Mouse (Mus musculus) heart, embryonic 12.5 days (tissue): ENCODE measurements around the gene Hibch. TPM values are rescaled to one million over a fixed set of nuclear protein-coding genes. Genes with fewer than 3 reads are reported as not detected.
"Not testable (repeated sequence)": the region's sequence is repeated elsewhere in the genome, so short reads cannot be mapped to it uniquely, and the experiment has no call there.

Experiments
- ATAC-seq: fragments of 200-750 bp; cut with Nextera tagmentation; 2 replicates; pipeline ENCODE4 v1.8.0; 2017; ENCODE audit warnings: moderate TSS enrichment, moderate library complexity; ENCODE audit not compliant: insufficient number of reproducible peaks, low FRiP score
- H3K27ac ChIP-seq: fragments of 300-500 bp; sonication (generic); 2 replicates; pipeline ENCODE4 v1.5.1; 2016; ENCODE audit warnings: mild to moderate bottlenecking, moderate library complexity; ENCODE audit not compliant: poor library complexity, severe bottlenecking
- H3K27me3 ChIP-seq: fragments of 300-500 bp; sonication (generic); replicated peaks from 2 replicates; pipeline ENCODE4 v1.6.1; 2016; ENCODE audit warnings: mild to moderate bottlenecking, moderate library complexity
- H3K36me3 ChIP-seq: fragments of 300-500 bp; sonication (generic); 2 replicates; pipeline ENCODE4 v1.6.1; 2016; ENCODE audit warnings: mild to moderate bottlenecking, moderate library complexity
- H3K4me1 ChIP-seq: fragments of 300-500 bp; sonication (generic); replicated peaks from 2 replicates; pipeline ENCODE4 v1.6.1; 2016; ENCODE audit warnings: mild to moderate bottlenecking
- H3K4me2 ChIP-seq: fragments of 300-500 bp; sonication (generic); 2 replicates; pipeline ENCODE4 v1.6.1; 2016; ENCODE audit warnings: mild to moderate bottlenecking, moderate library complexity
- H3K4me3 ChIP-seq: fragments of 300-500 bp; sonication (generic); 2 replicates; pipeline ENCODE4 v1.5.1; 2016; ENCODE audit warnings: mild to moderate bottlenecking
- H3K9ac ChIP-seq: fragments of 300-500 bp; sonication (generic); 2 replicates; pipeline ENCODE4 v1.6.1; 2016; ENCODE audit warnings: mild to moderate bottlenecking, moderate library complexity
- H3K9me3 ChIP-seq: fragments of 300-500 bp; sonication (generic); replicated peaks from 2 replicates; pipeline ENCODE4 v1.6.1; 2016; ENCODE audit warnings: mild to moderate bottlenecking, moderate library complexity
- WGBS: fragments of 180-500 bp; shearing (Covaris S2); methylation state at CpG from one replicate; pipeline ENCODE4 v1.1.7; 2016; 5-methylcytosine and 5-hydroxymethylcytosine counted together
- polyA plus RNA-seq: library from polyadenylated mRNA; unstranded; fragments of >200 nt; fragmentation: Nextera tagmentation; extraction: Ambion mirVana; gene quantifications from 2 replicates; pipeline ENCODE4 v1.2.1, GENCODE M21; 2016

The Hibch gene
- polyA plus RNA-seq, 1 experiment from 2014 or later = 28.2 TPM

- peak within 1 kb of the TSS; percentile 65 for H3K27ac ChIP-seq
- no peaks in the 10 kb centered on the region for H3K27me3 ChIP-seq
- under 1% methylated on average over 59 of the region's 59 CpGs for WGBS
- H3K36me3 ChIP-seq = no peaks in the 10 kb centered on the region
- peak within 1 kb of the TSS; percentile 76 for H3K4me2 ChIP-seq
- no peaks in the 10 kb centered on the region for H3K9me3 ChIP-seq
- H3K4me1 ChIP-seq = peaks cover 7% of the 10 kb centered on the region; the same call in 1 of the 2 replicates
- peak within 1 kb of the TSS; percentile 83 for H3K9ac ChIP-seq
- ATAC-seq = peak; percentile 84
- peak within 1 kb of the TSS; percentile 68 for H3K4me3 ChIP-seq
These were observed 27.6 kb upstream of the Hibch start, which contains the start of gene Inpp1 for GRCm38 (mm10) chr1:52816910-52817812. Gene Inpp1 (minus strand): TSS chr1:52817688.

- peak overlapping the region; percentile 68 for H3K4me3 ChIP-seq
- peak overlapping the region; percentile 76 for H3K4me2 ChIP-seq
- H3K36me3 ChIP-seq = no peaks in the 10 kb centered on the region
- WGBS = 6% methylated on average over 7 of the region's 7 CpGs
- no peaks in the 10 kb centered on the region for H3K9me3 ChIP-seq
- H3K27ac ChIP-seq = no peak overlapping the region
- H3K4me1 ChIP-seq = peaks cover 7% of the 10 kb centered on the region; the same call in 1 of the 2 replicates
- no peak for ATAC-seq
- H3K27me3 ChIP-seq = no peaks in the 10 kb centered on the region
- peak overlapping the region; percentile 83 for H3K9ac ChIP-seq
These were observed 26.9 kb upstream of the Hibch start for GRCm38 (mm10) chr1:52817813-52818147.

- ATAC-seq = no peak
- H3K36me3 ChIP-seq = no peaks in the 10 kb centered on the region
- H3K4me2 ChIP-seq = no peak overlapping the region
- no peak overlapping the region for H3K9ac ChIP-seq
- 0 out of 2 replicates have a peak, but pooled peaks cover 2% of the 10 kb centered on the region for H3K4me1 ChIP-seq
- 92% methylated on average over 3 of the region's 3 CpGs for WGBS
- no peaks in the 10 kb centered on the region for H3K27me3 ChIP-seq
- no peaks in the 10 kb centered on the region for H3K9me3 ChIP-seq
- no peak overlapping the region for H3K27ac ChIP-seq
- no peak overlapping the region for H3K4me3 ChIP-seq
These were observed 5.6 kb upstream of the Hibch start for GRCm38 (mm10) chr1:52839099-52839498.

GRCm38 (mm10) chr1:52844354-52844753 is 375 bp upstream of the Hibch start:
- no peak; the same call in 1 of the 2 replicates for ATAC-seq
- peaks cover 19% of the 10 kb centered on the region for H3K4me1 ChIP-seq
- peak overlapping the region; percentile 68 for H3K4me3 ChIP-seq
- H3K27ac ChIP-seq = peak overlapping the region; percentile 52
- H3K4me2 ChIP-seq = peak overlapping the region; percentile 78
- 16% methylated on average over 3 of the region's 3 CpGs for WGBS
- H3K27me3 ChIP-seq = no peaks in the 10 kb centered on the region
- no peaks in the 10 kb centered on the region for H3K9me3 ChIP-seq
- H3K9ac ChIP-seq = no peak overlapping the region
- no peaks in the 10 kb centered on the region for H3K36me3 ChIP-seq

- H3K27ac ChIP-seq = no peak overlapping the region
- no peak for ATAC-seq
- H3K4me2 ChIP-seq = no peak overlapping the region
- H3K27me3 ChIP-seq = no peaks in the 10 kb centered on the region
- H3K9ac ChIP-seq = no peak overlapping the region
- H3K4me3 ChIP-seq = no peak overlapping the region
- H3K4me1 ChIP-seq = peaks cover 24% of the 10 kb centered on the region
- no peaks in the 10 kb centered on the region for H3K36me3 ChIP-seq
- no peaks in the 10 kb centered on the region for H3K9me3 ChIP-seq
- WGBS = 91% methylated on average over 4 of the region's 4 CpGs
These were observed 1.8 kb downstream of the Hibch start for GRCm38 (mm10) chr1:52846556-52846955.

- Histone ChIP-seq H3K9me3 (no peaks in the 10 kb centered on the region), H3K27me3 (no peaks in the 10 kb centered on the region), H3K36me3 (no peaks in the 10 kb centered on the region), H3K27ac (no peak overlapping the region), H3K4me3 (no peak overlapping the region), H3K4me2 (no peak overlapping the region), H3K9ac (no peak overlapping the region), H3K4me1 (peaks cover 20% of the 10 kb centered on the region)
- 49% methylated on average over 4 of the region's 4 CpGs for WGBS
- ATAC-seq = no peak
These were observed 4.7 kb downstream of the Hibch start for GRCm38 (mm10) chr1:52849422-52849821.

GRCm38 (mm10) chr1:52854029-52854428 is 9.3 kb downstream of the Hibch start:
- H3K4me1 ChIP-seq = peaks cover 14% of the 10 kb centered on the region
- H3K36me3 ChIP-seq, H3K27me3 ChIP-seq, H3K9ac ChIP-seq, H3K4me3 ChIP-seq, H3K27ac ChIP-seq, ATAC-seq, H3K9me3 ChIP-seq, H3K4me2 ChIP-seq: not testable (repeated sequence)
- 56% methylated on average over 1 of the region's 1 CpGs for WGBS

- no peak overlapping the region for H3K4me3 ChIP-seq
- H3K4me1 ChIP-seq = peaks cover 6% of the 10 kb centered on the region; the same call in 1 of the 2 replicates
- ATAC-seq = no peak
- peaks cover 12% of the 10 kb centered on the region for H3K36me3 ChIP-seq
- H3K27ac ChIP-seq = no peak overlapping the region
- no peaks in the 10 kb centered on the region for H3K27me3 ChIP-seq
- H3K9ac ChIP-seq = no peak overlapping the region
- no peaks in the 10 kb centered on the region for H3K9me3 ChIP-seq
- no peak overlapping the region for H3K4me2 ChIP-seq
- WGBS = 78% methylated on average over 7 of the region's 7 CpGs
These were observed 11.3 kb downstream of the Hibch start for GRCm38 (mm10) chr1:52855904-52856601.

- Histone ChIP-seq H3K4me3 (no peak overlapping the region), H3K27me3 (no peaks in the 10 kb centered on the region), H3K4me1 (no peaks in the 10 kb centered on the region; the same call in 1 of the 2 replicates), H3K4me2 (no peak overlapping the region), H3K36me3 (peaks cover 23% of the 10 kb centered on the region), H3K9me3 (no peaks in the 10 kb centered on the region), H3K27ac (no peak overlapping the region), H3K9ac (no peak overlapping the region)
- 100% methylated on average over 1 of the region's 1 CpGs for WGBS
- no peak for ATAC-seq
These were observed 19.5 kb downstream of the Hibch start for GRCm38 (mm10) chr1:52864220-52864619.

- ATAC-seq = no peak
- Histone ChIP-seq H3K9ac (no peak overlapping the region), H3K4me3 (no peak overlapping the region), H3K4me2 (no peak overlapping the region), H3K27ac (no peak overlapping the region), H3K4me1 (no peaks in the 10 kb centered on the region; the same call in 1 of the 2 replicates), H3K27me3 (no peaks in the 10 kb centered on the region), H3K36me3 (peaks cover 11% of the 10 kb centered on the region), H3K9me3 (no peaks in the 10 kb centered on the region)
- 89% methylated on average over 3 of the region's 3 CpGs for WGBS
These were observed 21.3 kb downstream of the Hibch start for GRCm38 (mm10) chr1:52866007-52866406.

- no peaks in the 10 kb centered on the region for H3K9me3 ChIP-seq
- no peak for ATAC-seq
- H3K4me3 ChIP-seq = no peak overlapping the region
- H3K27me3 ChIP-seq = no peaks in the 10 kb centered on the region
- H3K36me3 ChIP-seq = peaks cover 9% of the 10 kb centered on the region
- no peak overlapping the region for H3K4me2 ChIP-seq
- WGBS = 82% methylated on average over 1 of the region's 1 CpGs
- no peak overlapping the region for H3K9ac ChIP-seq
- H3K4me1 ChIP-seq = no peaks in the 10 kb centered on the region; the same call in 1 of the 2 replicates
- H3K27ac ChIP-seq = no peak overlapping the region
These were observed 23.1 kb downstream of the Hibch start for GRCm38 (mm10) chr1:52867876-52868275.
